29 mouse cellular contexts compared by ENCODE assay signal in genomic region chr1:20671769-20672150, GRCm38 (mm10). TPM values are rescaled to one million over a fixed set of nuclear protein-coding genes. Genes with fewer than 3 reads are reported as not detected.
DNase-seq lines count a peak whose midpoint lies in the region; ATAC-seq and TF ChIP-seq lines count a peak whose summit lies in the region.
"Had no signal": no experiment of that assay in that cellular context is flagged by ENCODE, and none has a peak within 500 bp of the region (broad histone marks: within the 10 kb centered on the region; RNA-seq: fewer than 3 reads in every experiment).

No protein-coding gene starts in this region.

- TF ChIP-seq CTCF in gastrocnemius, adult 2 months (IDR thresholded peaks at IDR 0.05): no peak
- no peak for TF ChIP-seq CTCF in stomach, postnatal 0 days (IDR thresholded peaks at IDR 0.05; ENCODE audit: low read depth)

- no peaks in the 10 kb centered on the region for H3K27me3 ChIP-seq in embryonic facial prominence, embryonic 15.5 days
- H3K27me3 ChIP-seq in limb, embryonic 13.5 days: no peaks in the 10 kb centered on the region
- H3K27me3 ChIP-seq in limb, embryonic 15.5 days: no peaks in the 10 kb centered on the region
- no peaks in the 10 kb centered on the region for H3K27me3 ChIP-seq in stomach, postnatal 0 days (ENCODE audit: control insufficient read depth, insufficient read depth, low read length)
- H3K27me3 ChIP-seq: embryonic facial prominence, embryonic 12.5 days; forebrain, embryonic 13.5 days; forebrain, embryonic 15.5 days had no signal

- DNase-seq in gastrocnemius, adult 2 months: no peak
- DNase-seq in gastrocnemius, postnatal 10 days: no peak
- DNase-seq in stomach, postnatal 0 days (ENCODE audit: low spot score): no peak
- no peak for DNase-seq in kidney, postnatal 10 days
- DNase-seq: adrenal gland, adult 2 months; adrenal gland, postnatal 10 days; adrenal gland, postnatal 25 days; cerebellum, adult 11 months; cerebellum, adult 18-20 months; cerebellum, adult 8-10 months; cerebellum, adult 9-11 months; cerebellum, postnatal 14 days; cerebellum, postnatal 36 days; embryo, embryonic 11 days; forebrain, postnatal 0 days had no signal

- no peaks in the 10 kb centered on the region for H3K9me3 ChIP-seq in embryonic facial prominence, embryonic 15.5 days (replicated peaks)
- no peaks in the 10 kb centered on the region for H3K9me3 ChIP-seq in limb, embryonic 13.5 days
- H3K9me3 ChIP-seq in limb, embryonic 15.5 days: no peaks in the 10 kb centered on the region
- no peaks in the 10 kb centered on the region for H3K9me3 ChIP-seq in stomach, postnatal 0 days (ENCODE audit: control insufficient read depth, low read length)
- H3K9me3 ChIP-seq: embryonic facial prominence, embryonic 12.5 days; forebrain, embryonic 13.5 days; forebrain, embryonic 15.5 days had no signal

- H3K4me1 ChIP-seq in embryonic facial prominence, embryonic 15.5 days: no peaks in the 10 kb centered on the region
- no peaks in the 10 kb centered on the region for H3K4me1 ChIP-seq in limb, embryonic 13.5 days
- H3K4me1 ChIP-seq in limb, embryonic 15.5 days: no peaks in the 10 kb centered on the region
- no peaks in the 10 kb centered on the region for H3K4me1 ChIP-seq in stomach, postnatal 0 days (replicated peaks; ENCODE audit: control insufficient read depth, insufficient read depth)
- H3K4me1 ChIP-seq: embryonic facial prominence, embryonic 12.5 days; forebrain, embryonic 13.5 days had no signal

- no peaks in the 10 kb centered on the region for H3K36me3 ChIP-seq in embryonic facial prominence, embryonic 15.5 days
- no peaks in the 10 kb centered on the region for H3K36me3 ChIP-seq in limb, embryonic 13.5 days
- no peaks in the 10 kb centered on the region for H3K36me3 ChIP-seq in limb, embryonic 15.5 days
- no peaks in the 10 kb centered on the region for H3K36me3 ChIP-seq in stomach, postnatal 0 days (ENCODE audit: control insufficient read depth, insufficient read depth, low read length)
- H3K36me3 ChIP-seq: embryonic facial prominence, embryonic 12.5 days; forebrain, embryonic 15.5 days had no signal

- no peak for TF ChIP-seq EP300 in stomach, postnatal 0 days (optimal IDR thresholded peaks at IDR 0.05)

- intact Hi-C loops in gastrocnemius, adult 2 months (cut with DNase I): no loop called here

- peak overlapping the region; percentile 83 for H3K27ac ChIP-seq in gastrocnemius, adult 2 months
- H3K27ac ChIP-seq in embryonic facial prominence, embryonic 15.5 days (replicated peaks): no peak overlapping the region
- H3K27ac ChIP-seq in limb, embryonic 13.5 days: no peak overlapping the region
- H3K27ac ChIP-seq in limb, embryonic 15.5 days: no peak overlapping the region
- H3K27ac ChIP-seq in stomach, postnatal 0 days (replicated peaks): no peak overlapping the region
- H3K27ac ChIP-seq: embryonic facial prominence, embryonic 12.5 days; forebrain, embryonic 13.5 days; forebrain, embryonic 15.5 days had no signal

- H3K4me2 ChIP-seq in embryonic facial prominence, embryonic 15.5 days (replicated peaks): no peak overlapping the region
- no peak overlapping the region for H3K4me2 ChIP-seq in limb, embryonic 13.5 days (replicated peaks)
- H3K4me2 ChIP-seq in limb, embryonic 15.5 days: no peak overlapping the region
- no peak overlapping the region for H3K4me2 ChIP-seq in stomach, postnatal 0 days (replicated peaks; ENCODE audit: low read depth)
- H3K4me2 ChIP-seq: embryonic facial prominence, embryonic 12.5 days; forebrain, embryonic 13.5 days; forebrain, embryonic 15.5 days had no signal

- ATAC-seq in embryonic facial prominence, embryonic 15.5 days (ENCODE audit: insufficient number of reproducible peaks, low FRiP score, low TSS enrichment, low read depth): no peak
- ATAC-seq in limb, embryonic 13.5 days (ENCODE audit: low FRiP score, low read depth): no peak
- ATAC-seq in limb, embryonic 15.5 days (ENCODE audit: insufficient number of reproducible peaks, low FRiP score, low TSS enrichment, low read depth): no peak
- no peak for ATAC-seq in stomach, postnatal 0 days (ENCODE audit: low FRiP score, low TSS enrichment)
- ATAC-seq in frontal cortex, adult (ENCODE audit: low TSS enrichment): no peak
- ATAC-seq: forebrain, embryonic 13.5 days; forebrain, embryonic 15.5 days; forebrain, postnatal 0 days had no signal

- H3K4me3 ChIP-seq in gastrocnemius, adult 2 months: peak overlapping the region; percentile 66
- peak overlapping the region; percentile 15 for H3K4me3 ChIP-seq in embryonic facial prominence, embryonic 15.5 days (replicated peaks)
- peak overlapping the region; percentile 12 for H3K4me3 ChIP-seq in limb, embryonic 13.5 days
- peak overlapping the region; percentile 12 for H3K4me3 ChIP-seq in limb, embryonic 15.5 days
- H3K4me3 ChIP-seq in stomach, postnatal 0 days (ENCODE audit: low read depth, low read length): no peak overlapping the region
- H3K4me3 ChIP-seq: embryonic facial prominence, embryonic 12.5 days; forebrain, embryonic 13.5 days; forebrain, embryonic 15.5 days had no signal

- WGBS in embryonic facial prominence, embryonic 15.5 days: 78% methylated on average over 3 of the region's 3 CpGs
- WGBS in limb, embryonic 13.5 days: 92% methylated on average over 3 of the region's 3 CpGs
- 88% methylated on average over 3 of the region's 3 CpGs for WGBS in limb, embryonic 15.5 days
- WGBS in stomach, postnatal 0 days: 77% methylated on average over 3 of the region's 3 CpGs

- no peak overlapping the region for H3K9ac ChIP-seq in embryonic facial prominence, embryonic 15.5 days
- H3K9ac ChIP-seq in limb, embryonic 13.5 days: no peak overlapping the region
- H3K9ac ChIP-seq in limb, embryonic 15.5 days: no peak overlapping the region
- no peak overlapping the region for H3K9ac ChIP-seq in stomach, postnatal 0 days (ENCODE audit: low read length)
- H3K9ac ChIP-seq: embryonic facial prominence, embryonic 12.5 days; forebrain, embryonic 13.5 days; forebrain, embryonic 15.5 days; forebrain, postnatal 0 days had no signal

RNA-seq across cellular contexts. Expression of gene Pkhd1, which starts 53.9 kb away (rescaled TPM):
- under 1 TPM in 1 of 2 experiments, not detected in 1; 0.06 TPM for total RNA-seq in gastrocnemius, adult 2 months (2021)
- total RNA-seq in gastrocnemius, postnatal 10 days (2021): under 1 TPM; 0.16 to 0.41 TPM
- 0.03 and 0.09 TPM in 2 replicates for polyA plus RNA-seq in embryonic facial prominence, embryonic 15.5 days (2015; fragmentation: Nextera tagmentation; extraction: Ambion mirVana)
- polyA plus RNA-seq in limb, embryonic 13.5 days (2015; fragmentation: Nextera tagmentation; extraction: Ambion mirVana): 0.05 and 0.10 TPM in 2 replicates
- polyA plus RNA-seq in limb, embryonic 15.5 days (2015; fragmentation: Nextera tagmentation; extraction: Ambion mirVana): 0.10 and 0.20 TPM in 2 replicates
- 0.39 and 0.57 TPM in 2 replicates for polyA plus RNA-seq in stomach, postnatal 0 days (2015; fragmentation: Nextera tagmentation; extraction: Ambion mirVana)
- total RNA-seq: common myeloid progenitor, adult 5-6 weeks; MEL had no signal
- polyA plus RNA-seq: adrenal gland, adult 2 months; C2C12; embryonic facial prominence, embryonic 12.5 days; forebrain, embryonic 11.5 days; forebrain, embryonic 13.5 days had no signal

RNA-seq across cellular contexts. Expression of gene Il17a, which starts 58.9 kb away (rescaled TPM):
- total RNA-seq in gastrocnemius, adult 2 months (2021): not detected
- not detected for total RNA-seq in gastrocnemius, postnatal 10 days (2021)
- polyA plus RNA-seq in embryonic facial prominence, embryonic 15.5 days (2015; fragmentation: Nextera tagmentation; extraction: Ambion mirVana): not detected in 2 replicates
- not detected in 2 replicates for polyA plus RNA-seq in limb, embryonic 13.5 days (2015; fragmentation: Nextera tagmentation; extraction: Ambion mirVana)
- polyA plus RNA-seq in limb, embryonic 15.5 days (2015; fragmentation: Nextera tagmentation; extraction: Ambion mirVana): not detected in 2 replicates
- polyA plus RNA-seq in stomach, postnatal 0 days (2015; fragmentation: Nextera tagmentation; extraction: Ambion mirVana): not detected in 2 replicates
- total RNA-seq: adrenal gland, adult 2 months; adrenal gland, postnatal 10 days; adrenal gland, postnatal 25 days; adrenal gland, postnatal 4 days; common myeloid progenitor, adult 5-6 weeks; ES-E14; forebrain, postnatal 0 days; MEL had no signal
- polyA plus RNA-seq: adrenal gland, adult 2 months; brain, embryonic 14.5 days; C2C12; embryonic facial prominence, embryonic 12.5 days; forebrain, embryonic 11.5 days; forebrain, embryonic 13.5 days; forebrain, embryonic 15.5 days; forebrain, postnatal 0 days had no signal
